Mouse (Mus musculus): ENCODE results near the gene Chchd1. TPM values are rescaled to one million over a fixed set of nuclear protein-coding genes. Genes with fewer than 3 reads are reported as not detected.
"Not testable (repeated sequence)": the region's sequence is repeated elsewhere in the genome, so short reads cannot be mapped to it uniquely, and the experiment has no call there.

The Chchd1 gene
- polyA plus RNA-seq, 1 experiment from 2014 or later = 150 TPM

DNA sequence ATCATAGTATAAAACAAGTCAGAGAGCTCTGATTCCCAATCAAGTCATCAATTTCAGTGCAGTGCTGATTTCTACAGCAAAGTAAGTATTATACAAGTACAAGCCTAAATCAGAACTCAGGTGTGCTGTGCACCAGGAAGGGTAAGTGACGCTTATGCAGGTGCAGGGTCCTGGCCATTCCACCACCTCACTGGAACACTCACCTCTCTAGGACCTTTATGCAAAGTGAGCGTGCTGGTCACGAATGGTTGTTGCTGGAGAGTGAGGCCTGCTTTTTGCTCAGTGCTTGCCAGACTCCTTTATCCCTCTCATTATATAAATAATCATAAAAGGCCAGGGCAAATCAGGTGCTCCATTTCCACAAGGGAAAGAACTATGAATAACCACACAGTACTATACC lies 2.4 kb upstream of the Chchd1 start:
- Histone ChIP-seq H3K4me1 (replicated peaks; ENCODE audit: control insufficient read depth, insufficient read depth, low read length) (peaks cover 9% of the 10 kb centered on the region; the same call in 1 of the 2 replicates), H3K27me3 (replicated peaks; ENCODE audit: control insufficient read depth, insufficient read depth, low read length) (no peaks in the 10 kb centered on the region), H3K36me3 (ENCODE audit: control insufficient read depth, insufficient read depth) (no peaks in the 10 kb centered on the region; the same call in 1 of the 2 replicates), H3K4me2 (replicated peaks; ENCODE audit: low read depth) (no peak overlapping the region), H3K27ac (ENCODE audit: low read depth, low read length) (no peak overlapping the region), H3K9ac (ENCODE audit: low read depth, low read length) (no peak overlapping the region), H3K4me3 (ENCODE audit: low read depth, low read length) (no peak overlapping the region), H3K9me3 (ENCODE audit: control insufficient read depth) (no peaks in the 10 kb centered on the region)
- TF ChIP-seq CTCF (IDR thresholded peaks at IDR 0.05; ENCODE audit: low read depth) = no peak
- no peak for ATAC-seq
- 59% methylated on average over 3 of the region's 3 CpGs for WGBS

DNA sequence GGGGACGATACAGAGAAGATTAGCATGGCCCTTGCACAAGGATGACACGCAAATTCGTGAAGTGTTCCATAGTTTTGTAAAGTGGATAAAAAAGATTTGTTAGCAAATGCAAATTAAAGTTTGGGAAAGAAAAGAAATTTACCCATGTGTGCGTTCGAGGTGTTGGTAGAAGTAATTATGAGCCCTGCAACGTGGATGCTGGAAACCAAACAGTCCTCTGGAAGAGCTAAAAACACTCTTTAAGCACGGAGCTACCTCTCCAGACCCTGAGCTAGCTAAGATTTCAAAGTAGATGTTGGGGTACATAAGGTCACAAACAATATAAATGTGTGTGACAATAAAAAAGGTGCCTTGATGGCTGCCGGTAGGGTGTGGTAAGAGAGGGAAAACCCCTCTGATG lies 1.3 kb upstream of the Chchd1 start:
- WGBS = 58% methylated on average over 8 of the region's 8 CpGs

GRCm38 (mm10) chr14:20702096-20702740 lies 588 bp upstream of the Chchd1 start:
- Histone ChIP-seq H3K27me3 (replicated peaks; ENCODE audit: control insufficient read depth, insufficient read depth, low read length) (no peaks in the 10 kb centered on the region), H3K27ac (ENCODE audit: low read depth, low read length) (peak overlapping the region; percentile 91), H3K9me3 (ENCODE audit: control insufficient read depth) (no peaks in the 10 kb centered on the region), H3K4me2 (replicated peaks; ENCODE audit: low read depth) (peak overlapping the region; percentile 71), H3K4me3 (ENCODE audit: low read depth, low read length) (peak overlapping the region; percentile 72), H3K36me3 (ENCODE audit: control insufficient read depth, insufficient read depth) (no peaks in the 10 kb centered on the region; the same call in 1 of the 2 replicates), H3K9ac (ENCODE audit: low read depth, low read length) (peak overlapping the region; percentile 82), H3K4me1 (replicated peaks; ENCODE audit: control insufficient read depth, insufficient read depth, low read length) (peaks cover 2% of the 10 kb centered on the region; the same call in 1 of the 2 replicates)
- WGBS = 5% methylated on average over 15 of the region's 15 CpGs
- no peak for TF ChIP-seq CTCF (IDR thresholded peaks at IDR 0.05; ENCODE audit: low read depth)
- peak; percentile 16 for ATAC-seq

More for the DNA sequence above, 1.3 kb upstream of the Chchd1 start:
- Histone ChIP-seq H3K4me2 (replicated peaks; ENCODE audit: low read depth) (peak overlapping the region; percentile 71), H3K4me1 (replicated peaks; ENCODE audit: control insufficient read depth, insufficient read depth, low read length) (peaks cover 2% of the 10 kb centered on the region; the same call in 1 of the 2 replicates), H3K36me3 (ENCODE audit: control insufficient read depth, insufficient read depth) (no peaks in the 10 kb centered on the region; the same call in 1 of the 2 replicates), H3K9me3 (ENCODE audit: control insufficient read depth) (no peaks in the 10 kb centered on the region), H3K27me3 (replicated peaks; ENCODE audit: control insufficient read depth, insufficient read depth, low read length) (no peaks in the 10 kb centered on the region), H3K4me3 (ENCODE audit: low read depth, low read length) (peak overlapping the region; percentile 72; the same call in 1 of the 2 replicates), H3K27ac (ENCODE audit: low read depth, low read length) (no peak overlapping the region), H3K9ac (ENCODE audit: low read depth, low read length) (0 out of 2 replicates have a peak overlapping the region, but pooled peaks have one; percentile 82)
- no peak for ATAC-seq
- no peak for TF ChIP-seq CTCF (IDR thresholded peaks at IDR 0.05; ENCODE audit: low read depth)

DNA sequence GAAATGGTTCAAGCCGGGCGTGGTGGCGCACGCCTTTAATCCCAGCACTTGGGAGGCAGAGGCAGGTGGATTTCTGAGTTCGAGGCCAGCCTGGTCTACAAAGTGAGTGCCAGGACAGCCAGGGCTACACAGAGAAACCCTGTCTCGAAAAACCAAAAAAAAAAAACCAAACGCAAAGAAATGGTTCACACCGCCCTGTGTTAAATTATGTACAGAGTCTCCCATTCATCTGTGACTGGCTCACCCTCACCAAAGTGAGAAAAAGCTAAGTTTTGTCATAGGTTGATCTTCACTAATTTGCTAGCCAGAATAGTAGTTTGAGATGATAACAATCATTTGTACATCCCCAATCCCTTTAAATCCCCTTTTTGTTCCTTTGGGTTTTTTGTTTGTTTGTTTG lies 655 bp downstream of the Chchd1 start:
- Histone ChIP-seq H3K27ac (ENCODE audit: low read depth, low read length) (peak overlapping the region; percentile 91; the same call in 1 of the 2 replicates), H3K9ac (ENCODE audit: low read depth, low read length) (peak overlapping the region; percentile 82), H3K4me2 (replicated peaks; ENCODE audit: low read depth) (peak overlapping the region; percentile 71), H3K4me3 (ENCODE audit: low read depth, low read length) (peak overlapping the region; percentile 72)
- not testable (repeated sequence) for H3K36me3 ChIP-seq (ENCODE audit: control insufficient read depth, insufficient read depth); H3K27me3 ChIP-seq (replicated peaks; ENCODE audit: control insufficient read depth, insufficient read depth, low read length); ATAC-seq; H3K9me3 ChIP-seq (ENCODE audit: control insufficient read depth); H3K4me1 ChIP-seq (replicated peaks; ENCODE audit: control insufficient read depth, insufficient read depth, low read length)
- WGBS = 12% methylated on average over 8 of the region's 8 CpGs

GRCm38 (mm10) chr14:20707201-20708190 lies 4.7 kb downstream of the Chchd1 start, which contains the start of gene Zswim8:
Gene Zswim8 (plus strand): TSS chr14:20707552.
- under 1% methylated on average over 80 of the region's 80 CpGs for WGBS
- Histone ChIP-seq H3K36me3 (ENCODE audit: control insufficient read depth, insufficient read depth) (peaks cover 17% of the 10 kb centered on the region), H3K9me3 (ENCODE audit: control insufficient read depth) (no peaks in the 10 kb centered on the region), H3K4me3 (ENCODE audit: low read depth, low read length) (peak within 1 kb of the TSS; percentile 91), H3K27ac (ENCODE audit: low read depth, low read length) (peak within 1 kb of the TSS; percentile 91), H3K4me1 (replicated peaks; ENCODE audit: control insufficient read depth, insufficient read depth, low read length) (peaks cover 7% of the 10 kb centered on the region; the same call in 1 of the 2 replicates), H3K9ac (ENCODE audit: low read depth, low read length) (peak within 1 kb of the TSS; percentile 95), H3K4me2 (replicated peaks; ENCODE audit: low read depth) (peak within 1 kb of the TSS; percentile 89), H3K27me3 (replicated peaks; ENCODE audit: control insufficient read depth, insufficient read depth, low read length) (no peaks in the 10 kb centered on the region)
- ATAC-seq = peak; percentile 87
- peak; percentile 27 for TF ChIP-seq CTCF (IDR thresholded peaks at IDR 0.05; ENCODE audit: low read depth)

- Histone ChIP-seq H3K27ac (ENCODE audit: low read depth, low read length) (peak overlapping the region; percentile 91; the same call in 1 of the 2 replicates), H3K27me3 (replicated peaks; ENCODE audit: control insufficient read depth, insufficient read depth, low read length) (no peaks in the 10 kb centered on the region), H3K4me2 (replicated peaks; ENCODE audit: low read depth) (peak overlapping the region; percentile 89), H3K4me1 (replicated peaks; ENCODE audit: control insufficient read depth, insufficient read depth, low read length) (peaks cover 7% of the 10 kb centered on the region; the same call in 1 of the 2 replicates), H3K4me3 (ENCODE audit: low read depth, low read length) (peak overlapping the region; percentile 91), H3K9ac (ENCODE audit: low read depth, low read length) (peak overlapping the region; percentile 95), H3K9me3 (ENCODE audit: control insufficient read depth) (no peaks in the 10 kb centered on the region), H3K36me3 (ENCODE audit: control insufficient read depth, insufficient read depth) (peaks cover 25% of the 10 kb centered on the region)
- ATAC-seq = no peak
- 5% methylated on average over 10 of the region's 10 CpGs for WGBS
- no peak for TF ChIP-seq CTCF (IDR thresholded peaks at IDR 0.05; ENCODE audit: low read depth)
These were observed 5.4 kb downstream of the Chchd1 start for GRCm38 (mm10) chr14:20708239-20708638.

Data from intestine, postnatal 0 days (tissue).